Mouse (Mus musculus): ENCODE measurements around the gene Ifitm3.
"Not testable (repeated sequence)": the region's sequence is repeated elsewhere in the genome, so short reads cannot be mapped to it uniquely, and the experiment has no call there.

Gene Ifitm3

DNA sequence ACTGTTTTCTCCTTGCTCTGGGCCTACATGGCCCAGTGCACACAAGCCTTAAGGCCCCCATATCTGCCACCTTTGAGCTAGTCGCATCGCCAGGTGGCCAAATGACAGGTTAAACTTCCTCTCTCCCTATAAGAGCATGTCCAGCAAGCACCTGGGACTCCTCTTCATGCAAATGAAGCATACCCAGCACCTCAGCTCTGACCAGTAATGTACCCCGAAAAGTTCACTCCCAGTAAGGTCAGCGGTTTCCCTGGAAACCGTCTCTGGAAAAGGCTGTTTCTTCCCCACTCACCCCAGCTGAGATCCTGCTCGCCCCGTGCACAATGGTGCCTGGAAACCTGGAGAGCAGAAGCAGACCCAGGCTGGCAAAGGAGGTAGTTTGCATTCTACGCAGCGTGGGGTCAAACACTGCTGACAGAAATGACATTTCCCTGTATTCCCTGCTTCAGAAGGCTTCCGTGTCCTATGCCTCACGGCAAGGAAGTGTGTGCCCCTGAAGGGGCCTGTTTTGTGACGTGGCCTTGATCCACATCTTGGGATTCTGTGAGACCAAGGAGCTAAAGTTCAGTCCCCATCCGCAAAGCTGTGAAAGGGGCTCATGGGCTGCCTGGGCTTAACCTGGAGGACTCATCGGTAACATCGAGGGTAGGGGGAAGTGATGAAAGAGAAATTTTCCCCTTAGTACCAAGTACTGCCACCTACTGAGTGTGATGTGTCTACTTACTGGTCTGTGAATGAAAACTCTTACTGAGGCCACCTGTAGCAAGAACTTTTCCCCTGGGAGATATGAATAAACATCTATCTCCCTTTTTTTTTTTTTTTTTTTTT lies 9.5 kb downstream of the Ifitm3 start:
- no peak for DNase-seq (ENCODE audit: low spot score in 2 of 2)

- no peak for DNase-seq (ENCODE audit: low spot score in 2 of 2)
These were observed 11.5 kb downstream of the Ifitm3 start for GRCm38 (mm10) chr7:140998853-140999700.

- DNase-seq (ENCODE audit: low spot score in 2 of 2) = no peak
These were observed 12.8 kb downstream of the Ifitm3 start for GRCm38 (mm10) chr7:140997817-140998216.

- DNase-seq (ENCODE audit: low spot score in 2 of 2) = no peak
These were observed 19.4 kb downstream of the Ifitm3 start for GRCm38 (mm10) chr7:140991117-140991689.

DNA sequence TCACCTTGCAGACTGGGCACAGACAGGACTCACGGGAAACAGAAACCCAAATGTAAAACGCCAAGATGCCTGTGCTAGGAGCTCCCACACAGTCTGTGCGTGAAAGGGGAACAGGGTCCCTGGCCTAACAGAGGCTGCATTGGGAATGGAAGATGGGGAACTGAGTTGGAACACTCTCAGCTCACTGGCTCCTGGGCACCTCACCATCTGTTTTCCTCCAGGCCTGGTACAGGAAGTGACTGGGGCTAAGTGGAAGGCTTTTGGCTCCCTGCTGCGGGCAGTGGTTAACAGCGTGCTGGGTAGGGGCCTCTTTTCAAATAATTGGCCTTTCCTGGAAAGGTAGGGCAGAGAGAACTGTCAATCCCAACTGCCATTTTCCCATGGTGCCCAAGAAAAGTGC lies 19.9 kb downstream of the Ifitm3 start:
- DNase-seq (ENCODE audit: low spot score in 2 of 2) = no peak

- DNase-seq (ENCODE audit: low spot score in 2 of 2) = no peak
These were observed 20.4 kb downstream of the Ifitm3 start for GRCm38 (mm10) chr7:140990185-140990584.

GRCm38 (mm10) chr7:140989022-140989421 lies 21.5 kb downstream of the Ifitm3 start:
- no peak for DNase-seq (ENCODE audit: low spot score in 2 of 2)

DNA sequence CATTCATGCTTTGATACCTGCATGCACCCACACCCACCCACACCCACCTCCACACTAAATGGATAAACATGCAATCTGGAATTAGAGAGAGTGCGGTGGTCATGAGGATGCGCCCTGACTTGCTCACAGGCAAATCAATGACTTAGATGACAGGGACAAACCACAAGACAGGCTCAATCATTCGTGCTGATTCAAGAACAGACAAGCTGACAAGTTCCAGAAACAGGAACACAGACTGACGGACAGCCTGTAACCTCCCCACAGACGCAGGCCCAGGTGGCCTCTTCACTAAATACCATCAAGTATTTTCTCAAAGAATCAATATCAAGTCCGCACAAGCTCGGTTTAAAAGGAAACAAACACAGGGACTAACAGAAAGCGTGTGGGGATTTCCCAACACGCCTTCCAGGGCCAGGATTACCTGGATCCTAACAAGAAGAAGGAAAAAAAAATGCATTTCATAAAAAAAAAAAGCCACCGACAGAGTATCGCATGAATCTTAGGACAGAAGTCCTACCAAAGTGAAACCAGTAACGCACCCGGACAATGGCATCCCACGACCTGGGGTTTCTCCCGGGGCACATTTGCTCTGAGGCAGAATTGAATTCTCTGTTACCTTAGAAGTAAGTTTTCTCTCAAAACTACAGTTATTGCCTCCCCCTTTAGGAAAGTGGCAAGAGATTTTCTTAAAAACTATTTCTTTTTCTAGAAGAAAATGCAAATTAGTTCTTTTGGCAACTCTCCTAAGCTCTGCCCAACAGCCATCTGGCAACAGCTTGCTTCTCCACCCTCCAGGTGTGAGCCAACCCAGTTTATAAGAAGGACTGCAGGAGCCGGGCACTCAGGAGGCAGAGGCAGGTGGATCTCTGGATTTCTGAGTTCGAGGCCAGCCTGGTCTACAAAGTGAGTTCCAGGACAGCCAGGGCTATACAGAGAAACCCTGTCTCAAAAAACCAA lies 23.1 kb downstream of the Ifitm3 start:
- no peak for DNase-seq (ENCODE audit: low spot score in 2 of 2)

DNA sequence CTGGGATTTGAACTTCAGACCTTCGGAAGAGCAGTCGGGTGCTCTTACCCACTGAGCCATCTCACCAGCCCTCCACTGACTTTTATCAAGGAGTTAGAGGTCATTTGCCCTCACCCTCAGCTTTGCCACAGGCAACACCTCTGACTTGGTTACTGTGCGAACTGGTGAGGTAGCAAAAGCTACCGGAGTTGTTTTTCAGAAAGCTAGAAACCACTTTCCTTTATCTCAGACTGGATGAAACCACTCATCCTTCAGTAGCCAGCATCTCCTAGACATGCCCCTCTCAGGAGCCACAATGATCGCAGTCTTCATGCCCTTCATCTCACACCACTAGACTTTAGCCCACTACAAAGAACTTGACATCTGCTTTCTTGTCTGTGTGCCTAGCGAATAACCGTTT lies 27.6 kb downstream of the Ifitm3 start:
- no peak for DNase-seq (ENCODE audit: low spot score in 2 of 2)

- DNase-seq (ENCODE audit: low spot score in 2 of 2) = no peak
These were observed 28.9 kb downstream of the Ifitm3 start for GRCm38 (mm10) chr7:140981704-140982103.

DNA sequence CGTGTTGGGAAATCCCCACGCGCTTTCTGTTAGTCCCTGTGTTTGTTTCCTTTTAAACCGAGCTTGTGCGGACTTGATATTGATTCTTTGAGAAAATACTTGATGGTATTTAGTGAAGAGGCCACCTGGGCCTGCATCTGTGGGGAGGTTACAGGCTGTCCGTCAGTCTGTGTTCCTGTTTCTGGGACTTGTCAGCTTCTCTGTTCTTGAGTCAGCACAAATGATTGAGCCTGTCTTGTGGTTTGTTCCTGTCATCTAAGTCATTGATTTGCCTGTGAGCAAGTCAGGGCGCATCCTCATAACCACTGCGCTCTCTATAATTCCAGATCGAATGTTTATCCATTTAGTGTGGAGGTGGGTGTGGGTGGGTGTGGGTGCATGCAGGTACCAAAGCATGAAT lies 33.9 kb downstream of the Ifitm3 start:
- not testable (repeated sequence) for DNase-seq (ENCODE audit: low spot score in 2 of 2)

- DNase-seq (ENCODE audit: low spot score in 2 of 2) = no peak
These were observed 35.1 kb downstream of the Ifitm3 start for GRCm38 (mm10) chr7:140975465-140975864.

GRCm38 (mm10) chr7:140974940-140975339 lies 35.6 kb downstream of the Ifitm3 start:
- no peak for DNase-seq (ENCODE audit: low spot score in 2 of 2)

DNA sequence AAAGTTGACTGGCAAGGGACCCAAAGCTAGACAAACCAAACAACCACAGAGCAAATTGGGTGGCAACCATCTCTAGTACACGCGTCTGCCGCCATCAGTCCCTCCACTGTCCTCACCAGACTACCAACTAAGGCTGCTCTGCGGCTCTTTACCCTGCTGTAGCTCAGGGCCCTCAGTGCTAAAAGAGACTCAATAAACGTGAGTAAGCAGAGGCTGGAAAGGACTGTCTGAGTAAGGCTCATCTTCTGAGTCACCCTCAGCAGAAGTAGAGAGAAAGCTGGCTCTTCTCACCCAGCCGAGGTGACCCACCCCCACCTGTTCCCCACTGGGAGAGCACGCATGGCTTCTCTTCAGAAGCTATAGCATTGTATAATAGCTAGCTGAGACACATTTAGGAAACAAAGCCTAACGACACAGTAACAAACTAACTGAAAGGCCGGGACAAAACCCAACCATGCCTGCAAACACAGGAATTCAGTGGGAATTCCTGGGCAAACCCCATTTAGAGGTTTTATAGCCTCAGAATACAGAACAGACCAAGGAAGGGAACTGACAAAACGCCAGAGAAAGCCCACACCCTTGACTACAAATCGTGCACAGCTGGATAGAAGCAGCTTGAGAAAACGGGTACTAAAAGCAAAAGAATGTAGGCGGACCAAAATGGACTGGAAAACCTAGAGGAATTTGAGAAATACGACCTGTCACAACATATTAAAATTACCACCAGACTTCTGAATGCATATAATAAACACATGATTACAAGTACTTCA lies 37.0 kb downstream of the Ifitm3 start:
- no peak for DNase-seq (ENCODE audit: low spot score in 2 of 2)

- no peak for DNase-seq (ENCODE audit: low spot score in 2 of 2)
These were observed 38.9 kb downstream of the Ifitm3 start for GRCm38 (mm10) chr7:140971479-140972171.

- DNase-seq (ENCODE audit: low spot score in 2 of 2) = no peak
These were observed 39.6 kb downstream of the Ifitm3 start for GRCm38 (mm10) chr7:140970931-140971330.

GRCm38 (mm10) chr7:140968710-140969109 lies 41.9 kb downstream of the Ifitm3 start:
- not testable (repeated sequence) for DNase-seq (ENCODE audit: low spot score in 2 of 2)

DNA sequence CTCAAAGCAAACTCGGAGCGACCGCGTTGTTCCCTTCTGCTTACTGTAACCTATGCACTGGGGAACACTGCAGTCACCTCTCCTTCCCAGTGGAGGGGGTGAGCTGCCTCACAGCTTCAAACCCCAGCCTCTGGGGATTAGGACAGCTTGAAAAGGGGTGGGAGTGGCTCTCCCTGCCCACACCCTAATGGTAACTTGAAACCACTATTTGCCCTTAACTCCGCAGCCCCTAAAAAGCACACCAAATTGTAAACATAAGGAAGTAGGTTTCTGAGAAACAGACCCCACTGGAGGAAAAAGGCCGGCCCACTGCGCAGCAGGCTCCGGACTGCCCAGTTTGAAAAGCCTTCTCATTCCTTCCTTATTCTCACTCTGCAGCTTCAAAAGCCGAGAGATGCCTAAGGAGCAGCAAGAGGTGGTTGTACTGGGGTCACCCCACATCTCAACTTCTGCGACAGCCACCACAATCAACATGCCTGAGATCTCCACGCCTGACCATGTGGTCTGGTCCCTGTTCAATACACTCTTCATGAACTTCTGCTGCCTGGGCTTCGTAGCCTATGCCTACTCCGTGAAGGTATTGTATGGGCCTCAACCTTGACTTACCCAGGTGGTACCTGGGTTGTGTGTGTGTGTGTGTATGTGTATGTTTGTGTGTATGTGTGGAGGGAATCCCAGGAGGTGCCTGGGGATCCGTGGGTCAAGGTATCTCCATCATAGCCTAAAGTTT lies 42.5 kb downstream of the Ifitm3 start:
- DNase-seq (ENCODE audit: low spot score in 2 of 2) = no peak

- no peak for DNase-seq (ENCODE audit: low spot score in 2 of 2)
These were observed 43.6 kb downstream of the Ifitm3 start, which contains the start of gene Ifitm1 for GRCm38 (mm10) chr7:140966921-140967320. Gene Ifitm1, plus strand, starts transcription at chr7:140967221.

All from cerebellum, postnatal 4 days (tissue).